Mouse (Mus musculus) liver, adult 2 months (tissue): Measurements from ENCODE around the gene Gm3173. TPM values are rescaled to one million over a fixed set of nuclear protein-coding genes. Genes with fewer than 3 reads are reported as not detected.
"Not testable (repeated sequence)": the region's sequence is repeated elsewhere in the genome, so short reads cannot be mapped to it uniquely, and the experiment has no call there.

ENCODE experiments used
- DNase-seq: peaks from one replicate; pipeline ENCODE4 v3.0.0-alpha.2; 2011; ENCODE audit warnings: low read depth, low spot score; ENCODE audit errors: extremely low read depth
- H3K27ac ChIP-seq: fragments of 200-500 bp; replicated peaks from 2 replicates; pipeline ENCODE4 v1.5.1; 2012; ENCODE audit warnings: low read depth, mild to moderate bottlenecking, control low read depth, inconsistent platforms, low read length; ENCODE audit not compliant: insufficient read depth
- H3K27me3 ChIP-seq: fragments of 200-500 bp; 2 replicates; pipeline ENCODE4 v1.6.1; 2012; ENCODE audit warnings: mild to moderate bottlenecking, moderate library complexity, low read length, inconsistent platforms; ENCODE audit not compliant: control insufficient read depth, insufficient read depth
- H3K36me3 ChIP-seq: fragments of 200-500 bp; 2 replicates; pipeline ENCODE4 v1.6.1; 2012; ENCODE audit warnings: low read length, inconsistent platforms; ENCODE audit not compliant: control insufficient read depth, insufficient read depth
- H3K4me1 ChIP-seq: fragments of 200-500 bp; 2 replicates; pipeline ENCODE4 v1.6.1; 2011; ENCODE audit warnings: low read length; ENCODE audit not compliant: control insufficient read depth, insufficient read depth
- H3K4me3 ChIP-seq: fragments of 200-500 bp; 2 replicates; pipeline ENCODE4 v1.5.1; 2011; ENCODE audit warnings: low read depth, mild to moderate bottlenecking, control low read depth, low read length, moderate library complexity; ENCODE audit not compliant: insufficient read depth
- H3K79me2 ChIP-seq: fragments of 200-500 bp; 2 replicates; pipeline ENCODE4 v1.6.1; 2012; ENCODE audit warnings: inconsistent platforms, mild to moderate bottlenecking, low read length, moderate library complexity; ENCODE audit not compliant: control insufficient read depth, insufficient read depth
- H3K9ac ChIP-seq: fragments of 200-500 bp; 2 replicates; pipeline ENCODE4 v1.6.1; 2012; ENCODE audit warnings: low read depth, mild to moderate bottlenecking, control low read depth, inconsistent platforms, low read length
- WGBS: fragments of 180-500 bp; shearing (Covaris S2); methylation state at CpG from one replicate; pipeline ENCODE4 v1.1.7; 2018; 5-methylcytosine and 5-hydroxymethylcytosine counted together
- polyA plus RNA-seq: library from polyadenylated mRNA; depleted of rRNA; stranded (reverse); fragments of >200 nt; gene quantifications from 2 replicates; pipeline ENCODE4 v1.2.3, GENCODE M21; 2012; rRNA removed
- total RNA-seq: library from RNA; depleted of rRNA; stranded (reverse); fragments of >200 nt; gene quantifications from 2 replicates; pipeline ENCODE4 v1.2.3, GENCODE M21; 2014; rRNA removed

The Gm3173 gene
- total and polyA plus RNA-seq, 2 experiments: not detected

DNA sequence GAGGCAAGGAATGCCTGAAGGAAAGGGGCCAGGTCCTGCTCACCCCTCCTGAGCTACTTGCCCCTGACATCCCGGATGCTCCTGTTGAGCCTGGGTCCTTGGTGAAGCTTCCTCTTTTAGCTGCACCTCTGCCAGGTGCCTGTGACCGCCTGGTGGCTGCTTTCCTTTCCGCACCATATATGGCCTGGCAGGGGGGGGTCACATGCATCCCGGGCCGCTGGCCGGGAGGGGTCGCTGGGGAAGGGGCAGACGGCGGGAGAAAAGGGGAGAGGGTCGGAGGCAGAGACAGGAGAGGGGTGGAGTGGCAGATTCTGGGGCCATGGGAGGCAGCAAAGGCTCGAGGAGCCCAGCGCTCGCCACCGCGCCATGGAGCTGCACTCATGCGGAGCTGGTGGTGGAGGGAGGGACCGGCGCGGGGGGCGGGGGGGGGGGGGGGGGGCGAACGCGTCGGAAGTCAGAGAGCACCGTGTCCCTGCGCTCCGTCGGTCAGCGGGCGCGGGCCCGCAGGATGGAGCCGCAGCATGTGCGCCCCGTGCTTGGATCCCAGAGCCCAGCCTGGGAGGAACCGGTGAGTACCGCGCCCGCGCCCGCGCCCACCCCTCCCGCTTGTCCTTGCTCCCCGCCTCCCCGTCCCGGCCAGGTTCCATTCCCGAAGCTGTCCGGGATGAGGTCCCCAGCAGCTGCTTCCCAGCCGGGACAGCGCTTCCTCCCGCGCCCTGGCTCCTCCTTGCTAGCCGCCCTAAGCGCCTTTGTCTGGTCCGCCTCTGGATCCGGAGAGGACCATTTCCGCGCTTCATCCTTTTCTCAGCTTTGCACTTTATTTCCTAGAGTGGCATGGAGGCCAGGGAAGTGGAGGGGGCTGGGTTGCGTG lies 15.6 kb upstream of the Gm3173 start, which contains the start of gene Gm3164:
Gene Gm3164, plus strand, starts transcription at position 484 of the 871 bp plus-strand sequence.
- H3K4me1 ChIP-seq, H3K27ac ChIP-seq, H3K27me3 ChIP-seq, H3K79me2 ChIP-seq, H3K4me3 ChIP-seq, H3K36me3 ChIP-seq, H3K9ac ChIP-seq, DNase-seq: not testable (repeated sequence)
- WGBS: 2% methylated on average over 35 of the region's 59 CpGs

DNA sequence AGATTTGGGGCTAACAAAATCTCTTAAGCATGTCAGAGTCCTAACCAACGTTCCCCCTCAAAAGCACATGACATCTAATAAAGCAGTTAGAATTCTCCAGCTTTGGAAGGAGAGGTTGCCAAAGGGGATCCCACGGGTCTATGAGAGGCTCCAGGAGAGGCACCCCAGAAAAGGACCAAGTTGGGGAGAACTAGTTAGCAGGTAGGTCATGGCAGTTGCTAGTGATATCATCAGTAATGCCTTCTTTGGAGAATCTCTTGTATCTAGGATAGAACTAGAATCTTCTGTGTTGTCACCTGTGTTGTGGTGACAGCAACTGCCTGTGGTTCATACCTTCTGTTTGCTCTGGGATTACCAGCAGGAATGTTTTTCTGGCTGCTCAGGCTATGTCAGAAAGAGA lies 50.7 kb downstream of the Gm3173 start, which contains the start of gene Gm3182:
Gene Gm3182, plus strand, starts transcription at position 301 of the 400 bp plus-strand sequence.
- not testable (repeated sequence) for DNase-seq, H3K36me3 ChIP-seq, H3K9ac ChIP-seq, H3K27ac ChIP-seq, H3K4me3 ChIP-seq, H3K27me3 ChIP-seq, H3K79me2 ChIP-seq, H3K4me1 ChIP-seq
- WGBS: 67% methylated on average over 1 of the region's 2 CpGs

DNA sequence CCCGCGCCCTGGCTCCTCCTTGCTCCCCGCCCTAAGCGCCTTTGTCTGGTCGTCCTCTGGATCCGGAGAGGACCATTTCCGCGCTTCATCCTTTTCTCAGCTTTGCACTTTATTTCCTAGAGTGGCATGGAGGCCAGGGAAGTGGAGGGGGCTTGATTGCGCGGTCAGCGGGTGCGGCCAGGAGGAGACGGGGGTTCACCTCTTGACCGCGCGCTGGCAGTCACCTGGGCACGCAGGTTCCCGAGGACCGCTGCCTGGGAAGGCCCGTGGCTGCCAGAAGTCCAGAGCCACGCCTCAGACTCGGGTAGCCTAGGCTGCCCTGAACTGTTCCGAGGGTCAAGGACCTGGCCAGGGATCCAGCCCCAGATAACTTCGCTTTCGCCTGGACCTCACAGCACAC lies 68.6 kb downstream of the Gm3173 start:
- not testable (repeated sequence) for DNase-seq, H3K36me3 ChIP-seq, H3K79me2 ChIP-seq, H3K27me3 ChIP-seq, H3K27ac ChIP-seq, H3K9ac ChIP-seq, H3K4me1 ChIP-seq, H3K4me3 ChIP-seq
- 8% methylated on average over 19 of the region's 25 CpGs for WGBS

DNA sequence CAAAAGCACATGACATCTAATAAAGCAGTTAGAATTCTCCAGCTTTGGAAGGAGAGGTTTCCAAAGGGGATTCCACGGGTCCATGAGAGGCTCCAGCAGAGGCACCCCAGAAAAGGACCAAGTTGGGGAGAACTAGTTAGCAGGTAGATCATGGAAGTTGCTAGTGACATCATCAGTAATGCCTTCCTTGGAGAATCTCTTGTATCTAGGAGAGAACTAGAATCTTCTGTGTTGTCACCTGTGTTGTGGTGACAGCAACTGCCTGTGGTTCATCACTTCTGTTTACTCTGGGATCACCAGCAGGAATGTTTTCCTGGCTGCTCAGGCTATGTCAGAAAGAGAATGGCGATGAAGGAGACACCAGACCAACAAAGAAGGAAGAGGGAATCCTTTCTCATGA lies 124.3 kb downstream of the Gm3173 start, which contains the start of gene Gm3047:
Gene Gm3047, plus strand, starts transcription at position 301 of the 400 bp plus-strand sequence.
- not testable (repeated sequence) for DNase-seq, H3K27ac ChIP-seq, H3K4me3 ChIP-seq, H3K27me3 ChIP-seq, H3K9ac ChIP-seq, H3K4me1 ChIP-seq, H3K79me2 ChIP-seq, H3K36me3 ChIP-seq
- WGBS: no CpG with 5 or more reads among the region's 2 CpGs

Other genes starting within 250 kb of the Gm3173 start
- gene Gm2974, start 248.4 kb upstream of the Gm3173 start, total RNA-seq: not detected in 2 replicates
- not detected in 2 replicates for gene Gm2974, start 248.4 kb upstream of the Gm3173 start, polyA plus RNA-seq
- not detected in 2 replicates for gene Gm3138, start 181.4 kb upstream of the Gm3173 start, total RNA-seq
- gene Gm3138, start 181.4 kb upstream of the Gm3173 start, polyA plus RNA-seq: not detected in 2 replicates
- gene Gm3149, start 113.7 kb upstream of the Gm3173 start, total RNA-seq: not detected in 2 replicates
- gene Gm3149, start 113.7 kb upstream of the Gm3173 start, polyA plus RNA-seq: not detected in 2 replicates
- gene 2610042L04Rik, start 96.2 kb upstream of the Gm3173 start, total RNA-seq: not detected in 2 replicates
- gene 2610042L04Rik, start 96.2 kb upstream of the Gm3173 start, polyA plus RNA-seq: not detected in 2 replicates
- gene Gm3159, start 33.5 kb upstream of the Gm3173 start, total RNA-seq: not detected in 2 replicates
- not detected in 2 replicates for gene Gm3159, start 33.5 kb upstream of the Gm3173 start, polyA plus RNA-seq
- gene Gm3164, start 15.5 kb upstream of the Gm3173 start, total RNA-seq: not detected in 2 replicates
- gene Gm3164, start 15.5 kb upstream of the Gm3173 start, polyA plus RNA-seq: not detected in 2 replicates
- gene Gm3182, start 50.8 kb downstream of the Gm3173 start, total RNA-seq: not detected in 2 replicates
- not detected in 2 replicates for gene Gm3182, start 50.8 kb downstream of the Gm3173 start, polyA plus RNA-seq
- gene Gm3047, start 124.4 kb downstream of the Gm3173 start, total RNA-seq: not detected in 2 replicates
- not detected in 2 replicates for gene Gm3047, start 124.4 kb downstream of the Gm3173 start, polyA plus RNA-seq
- not detected in 2 replicates for gene Gm8159, start 201.4 kb downstream of the Gm3173 start, total RNA-seq
- not detected in 2 replicates for gene Gm8159, start 201.4 kb downstream of the Gm3173 start, polyA plus RNA-seq
- not detected in 2 replicates for gene Gm3239, start 233.2 kb downstream of the Gm3173 start, total RNA-seq
- gene Gm3239, start 233.2 kb downstream of the Gm3173 start, polyA plus RNA-seq: not detected in 2 replicates